Mouse (Mus musculus) hematopoietic multipotent progenitor cell, adult 10-12 weeks (in vitro differentiated cells): ENCODE results near the gene Cyp4a31. TPM values are rescaled to one million over a fixed set of nuclear protein-coding genes. Genes with fewer than 3 reads are reported as not detected.

ENCODE experiments used
- polyA plus RNA-seq: library from polyadenylated mRNA; stranded (reverse); fragments of >175 nt; gene quantifications from 2 replicates; pipeline ENCODE4 v1.2.3, GENCODE M21; 2012; ENCODE audit warnings: low replicate concordance

Gene Cyp4a31
- polyA plus RNA-seq, result not detected in 2 replicates

DNA sequence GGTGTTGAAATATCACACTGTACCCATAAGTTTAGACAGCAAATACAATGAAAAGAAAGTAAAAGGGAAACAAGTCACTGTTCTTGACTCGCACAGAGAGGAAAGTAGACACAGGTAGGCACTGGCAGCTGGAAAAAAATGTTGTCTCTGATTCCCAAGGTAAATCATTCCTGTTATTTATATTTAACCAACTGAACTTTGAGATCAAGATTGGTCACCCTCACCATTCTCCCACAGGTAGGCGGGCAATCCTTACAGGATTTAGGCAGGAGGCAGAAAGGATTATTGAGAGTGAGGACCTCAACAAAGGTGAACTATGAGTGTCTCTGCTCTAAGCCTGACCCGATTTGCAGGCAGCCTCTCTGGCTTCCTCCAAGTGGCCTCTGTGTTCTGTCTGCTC, at the start of gene Cyp4a31:
TSS of gene Cyp4a31 (plus strand) at position 249 of the 400 bp plus-strand sequence.

DNA sequence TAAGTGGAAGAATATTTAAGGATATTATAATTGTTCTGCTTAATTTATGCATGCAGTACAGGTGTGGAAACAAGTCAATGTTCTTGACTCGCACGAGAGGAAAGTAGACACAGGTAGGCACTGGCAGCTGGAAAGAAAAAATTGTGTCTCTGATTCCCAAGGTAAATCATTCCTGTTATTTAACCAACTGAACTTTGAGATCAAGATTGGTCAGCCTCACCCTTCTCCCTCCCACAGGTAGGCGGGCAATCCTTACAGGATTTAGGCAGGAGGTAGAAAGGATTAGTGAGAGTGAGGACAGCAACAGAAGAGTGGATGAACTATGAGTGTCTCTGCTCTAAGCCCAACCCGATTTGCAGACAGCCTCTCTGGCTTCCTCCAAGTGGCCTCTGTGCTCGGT, 45.4 kb upstream of the Cyp4a31 start, which contains the start of gene Cyp4a10:
TSS of gene Cyp4a10 (plus strand) at position 265 of the 400 bp plus-strand sequence.

DNA sequence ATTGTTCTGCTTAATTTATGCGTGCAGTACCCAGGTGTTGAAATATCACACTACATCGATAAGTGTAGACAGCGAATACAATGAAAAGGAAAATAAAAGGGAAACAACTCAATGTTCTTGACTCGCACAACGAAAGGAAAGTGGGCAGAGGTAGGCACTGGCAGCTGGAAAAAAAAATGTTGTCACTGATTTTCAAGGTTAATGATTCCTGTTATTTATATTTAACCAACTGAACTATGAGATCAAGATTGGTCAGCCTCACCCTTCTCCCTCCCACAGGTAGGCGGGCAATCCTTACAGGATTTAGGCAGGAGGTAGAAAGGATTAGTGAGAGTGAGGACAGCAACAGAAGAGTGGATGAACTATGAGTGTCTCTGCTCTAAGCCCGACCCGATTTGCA, 37.2 kb downstream of the Cyp4a31 start, which contains the start of gene Cyp4a32:
TSS of gene Cyp4a32 (plus strand) at position 359 of the 400 bp plus-strand sequence.

Other genes starting within 250 kb of the Cyp4a31 start
- gene Cyp4a12b, start 152.0 kb upstream of the Cyp4a31 start, polyA plus RNA-seq, result not detected in 2 replicates
- gene Cyp4a30b, start 111.0 kb upstream of the Cyp4a31 start, polyA plus RNA-seq, result not detected in 2 replicates
- not detected in 2 replicates for gene Cyp4a14, start 67.5 kb upstream of the Cyp4a31 start, polyA plus RNA-seq
- gene Cyp4a10, start 45.4 kb upstream of the Cyp4a31 start, polyA plus RNA-seq, result not detected in 2 replicates
- not detected in 2 replicates for gene Cyp4a32, start 37.3 kb downstream of the Cyp4a31 start, polyA plus RNA-seq
- gene Cyp4b1, start 84.1 kb downstream of the Cyp4a31 start, polyA plus RNA-seq, result 0.30 TPM in 1 of 2 replicates, not detected in the other
- 22.1 and 24.4 TPM in 2 replicates for gene Efcab14, start 174.1 kb downstream of the Cyp4a31 start, polyA plus RNA-seq
- not detected in 2 replicates for gene Tex38, start 217.4 kb downstream of the Cyp4a31 start, polyA plus RNA-seq
- gene Atpaf1, start 221.2 kb downstream of the Cyp4a31 start, polyA plus RNA-seq, result 9.7 and 23.2 TPM in 2 replicates